Mouse (Mus musculus): ENCODE data around the gene Sult3a1.
"Not testable (repeated sequence)": the region's sequence is repeated elsewhere in the genome, so short reads cannot be mapped to it uniquely, and the experiment has no call there.

The Sult3a1 gene

DNA sequence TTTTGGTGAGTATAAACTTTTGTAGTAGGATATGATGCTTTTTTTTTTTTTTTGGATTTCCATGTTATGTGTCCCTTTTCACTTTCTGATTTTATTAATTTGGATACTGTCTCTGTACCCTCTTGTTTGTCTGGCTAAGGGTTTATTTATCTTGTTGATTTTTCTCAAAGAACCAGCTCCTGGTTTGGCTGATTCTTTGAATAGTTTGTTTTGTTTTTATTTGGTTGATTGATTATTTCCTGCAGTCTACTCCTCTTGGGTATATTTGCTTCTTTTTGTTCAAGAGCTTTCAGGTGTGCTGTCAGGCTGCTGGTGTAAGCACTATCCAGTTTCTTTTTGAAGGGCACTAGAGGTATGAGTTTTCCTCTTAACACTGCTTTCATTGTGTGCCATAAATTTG lies at the start of gene Sult3a1:
TSS of gene Sult3a1 (plus strand) at position 301 of the 400 bp plus-strand sequence.
- no peak for DNase-seq (ENCODE audit: low spot score)

DNA sequence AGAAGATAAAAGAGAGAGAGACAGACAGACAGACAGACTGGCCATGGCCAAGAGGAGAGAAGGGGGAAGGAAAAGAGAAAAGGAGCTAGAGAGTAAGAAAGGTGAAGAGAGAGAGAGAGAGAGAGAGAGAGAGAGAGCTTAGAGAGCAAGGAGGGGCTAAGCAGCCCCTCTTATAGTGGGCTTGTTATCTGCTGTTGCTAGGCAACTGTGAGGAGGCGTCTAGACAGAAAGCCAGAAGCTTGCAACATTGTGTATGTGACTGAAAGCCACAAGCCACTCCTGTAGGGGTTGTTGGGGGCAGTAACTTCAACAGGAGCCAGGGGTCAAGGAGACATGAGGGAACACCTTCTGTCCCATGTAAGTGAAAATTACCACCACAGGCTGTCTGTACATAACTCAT lies 45.7 kb upstream of the Sult3a1 start:
- DNase-seq (ENCODE audit: low spot score): no peak

DNA sequence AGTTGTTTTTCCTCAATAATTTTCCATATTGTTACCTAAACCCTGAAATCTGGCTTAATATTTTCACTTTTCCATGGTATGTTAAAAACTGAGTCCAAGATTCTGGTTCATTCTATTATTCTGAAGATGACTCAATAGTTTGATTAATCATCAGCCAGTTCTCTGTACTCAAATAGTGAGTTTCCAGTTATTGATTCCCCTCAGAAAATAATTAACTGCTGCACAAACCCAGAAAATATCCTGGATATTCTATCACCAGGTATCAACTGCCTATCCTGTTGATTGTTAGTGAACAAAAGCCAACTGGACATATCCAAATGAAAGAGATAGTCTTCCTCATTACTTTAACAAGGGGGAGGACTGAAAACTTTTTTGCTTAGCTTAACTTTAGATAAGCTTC lies 43.3 kb upstream of the Sult3a1 start:
- DNase-seq (ENCODE audit: low spot score): no peak

DNA sequence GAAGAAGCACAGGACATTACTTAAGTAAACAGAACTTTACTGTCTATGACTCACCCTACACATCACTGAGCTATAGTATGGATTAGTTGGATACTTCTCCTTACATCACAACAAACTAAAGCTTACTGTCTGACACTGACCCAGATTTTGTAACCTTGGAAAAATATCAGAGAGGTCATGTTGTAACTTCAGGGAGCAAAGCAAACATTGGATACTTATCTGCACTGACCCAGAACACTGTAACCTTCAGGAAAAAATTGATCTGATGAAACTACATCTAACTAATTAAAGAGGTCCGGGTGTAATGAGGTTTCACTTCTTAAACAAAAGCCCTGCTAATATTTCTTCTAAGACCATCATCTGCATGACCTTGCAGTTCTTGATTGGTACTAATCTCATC lies 40.6 kb upstream of the Sult3a1 start:
- no peak for DNase-seq (ENCODE audit: low spot score)

DNA sequence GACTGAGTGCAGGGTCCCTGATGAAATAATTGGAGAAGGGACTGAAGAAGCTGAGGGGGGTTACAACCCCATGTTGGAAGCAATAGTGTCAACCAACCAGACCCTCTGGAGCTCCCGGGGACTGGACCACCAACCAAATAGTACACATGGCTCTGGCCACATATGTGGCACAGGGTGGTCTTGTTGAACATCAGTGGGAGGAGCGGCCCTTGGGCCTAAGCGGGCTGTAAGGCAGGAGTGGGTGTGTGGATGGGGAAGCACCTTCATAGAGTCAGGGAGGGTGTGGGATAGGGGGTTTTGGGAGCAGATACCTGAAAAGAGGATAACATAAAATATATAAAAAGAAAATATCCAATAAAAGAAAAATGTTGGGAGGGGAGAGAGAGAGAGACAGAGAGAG lies 36.6 kb upstream of the Sult3a1 start:
- no peak for DNase-seq (ENCODE audit: low spot score)

DNA sequence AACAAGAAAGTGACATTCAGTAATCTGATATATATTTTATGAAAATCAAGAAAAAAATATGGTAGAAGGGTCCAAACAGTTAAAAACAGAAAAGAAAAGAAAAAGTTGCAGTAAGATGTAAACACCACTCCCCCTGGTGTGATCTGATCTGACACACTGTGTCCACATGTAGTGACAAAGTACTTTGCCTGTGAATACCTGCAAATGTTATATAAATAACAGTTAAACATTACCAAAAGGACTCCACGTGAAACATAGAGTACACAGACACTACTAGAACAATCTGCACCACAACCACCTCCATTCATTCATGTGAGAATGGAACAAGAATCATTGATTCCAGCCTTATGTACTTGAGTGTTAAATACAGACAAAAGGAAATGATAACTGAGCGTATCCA lies 8.5 kb downstream of the Sult3a1 start:
- DNase-seq (ENCODE audit: low spot score): no peak

DNA sequence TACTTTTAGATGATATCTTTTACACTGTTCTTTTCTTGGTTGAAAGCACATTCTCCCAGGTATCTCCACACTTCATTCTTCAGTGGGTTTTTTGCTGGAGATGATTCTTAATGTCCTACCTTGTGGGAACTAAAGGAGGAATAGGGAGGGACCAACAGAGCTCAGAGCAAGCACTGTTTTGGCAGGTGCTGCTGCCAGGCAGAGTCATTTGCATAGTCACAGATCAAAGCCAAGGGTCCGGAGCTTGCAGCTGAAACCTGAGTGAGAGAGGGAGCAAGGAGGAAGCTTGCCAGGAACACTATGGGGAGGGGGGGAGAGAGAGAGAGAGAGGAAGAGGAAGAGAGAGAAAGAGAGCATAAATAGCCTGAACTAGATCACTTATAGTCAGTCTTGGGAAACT lies 12.9 kb downstream of the Sult3a1 start:
- DNase-seq (ENCODE audit: low spot score): no peak

DNA sequence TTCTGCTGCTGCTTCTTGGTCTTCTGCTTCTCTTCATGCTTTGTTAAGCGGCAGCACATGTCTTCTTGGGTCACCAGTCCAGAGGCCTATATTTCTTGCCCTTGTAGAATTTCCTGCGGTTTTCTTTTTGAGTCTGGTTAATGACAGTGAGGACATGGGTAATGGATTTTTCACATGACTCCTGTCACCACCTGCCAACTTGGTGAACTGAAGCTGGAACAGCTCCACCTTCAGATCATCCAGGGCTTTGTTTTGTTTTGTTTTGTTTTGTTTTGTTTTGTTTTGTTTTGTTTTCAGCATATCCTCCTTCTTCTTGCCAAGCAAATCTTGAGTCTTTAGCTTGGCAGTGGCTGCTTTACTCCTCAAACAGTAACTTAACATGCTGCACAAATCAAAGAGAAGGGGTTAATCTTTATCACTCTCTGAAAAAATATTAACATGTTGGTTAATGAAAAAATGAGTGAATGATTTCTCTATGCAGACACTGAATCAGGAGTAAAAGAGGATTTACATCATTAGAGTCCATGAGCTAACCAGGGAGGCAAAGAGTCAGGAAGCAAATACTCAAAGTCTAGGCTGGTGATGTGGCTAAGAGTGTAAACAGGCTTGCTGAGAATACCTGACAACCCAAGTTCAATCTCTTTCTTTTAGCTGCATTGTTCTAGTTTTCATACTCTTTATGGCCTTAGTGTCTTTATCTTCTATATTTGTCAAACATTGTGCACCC lies 15.3 kb downstream of the Sult3a1 start:
- DNase-seq (ENCODE audit: low spot score): no peak

DNA sequence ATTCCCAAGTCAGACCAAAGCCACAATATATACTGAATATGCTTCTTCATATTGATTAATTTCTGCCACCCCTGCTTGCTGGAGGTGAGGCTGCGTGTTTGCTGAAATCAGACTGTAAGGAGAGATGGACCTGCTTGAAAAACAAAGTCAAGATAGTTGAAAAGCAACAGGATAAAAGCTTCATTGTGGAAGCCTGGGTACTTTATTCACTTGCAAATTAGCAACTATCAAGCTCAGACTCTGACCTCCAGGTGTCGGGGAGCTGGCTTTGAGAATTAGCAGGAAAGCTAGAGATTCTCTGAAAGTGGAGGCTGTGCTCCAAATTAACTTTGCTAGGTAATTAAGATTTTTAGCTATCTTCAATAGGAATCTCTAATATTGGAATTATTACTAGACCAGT lies 24.9 kb downstream of the Sult3a1 start:
- not testable (repeated sequence) for DNase-seq (ENCODE audit: low spot score)

DNA sequence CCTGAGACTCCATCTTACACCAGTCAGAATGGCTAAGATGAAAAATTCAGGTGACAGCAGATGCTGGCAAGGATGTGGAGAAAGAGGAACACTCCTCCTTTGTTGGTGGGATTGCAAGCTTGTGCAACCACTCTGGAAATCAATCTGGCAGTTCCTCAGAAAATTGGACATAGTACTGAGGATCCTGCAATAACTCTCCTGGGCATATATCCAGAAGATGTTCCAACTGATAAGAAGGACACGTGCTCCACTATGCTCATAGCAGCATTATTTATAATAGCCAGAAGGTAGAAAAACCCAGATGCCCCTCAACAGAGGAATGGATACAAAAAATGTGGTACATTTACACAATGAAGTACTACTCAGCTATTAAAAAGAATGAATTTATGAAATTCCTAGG lies 44.0 kb downstream of the Sult3a1 start:
- DNase-seq (ENCODE audit: low spot score): not testable (repeated sequence)

DNA sequence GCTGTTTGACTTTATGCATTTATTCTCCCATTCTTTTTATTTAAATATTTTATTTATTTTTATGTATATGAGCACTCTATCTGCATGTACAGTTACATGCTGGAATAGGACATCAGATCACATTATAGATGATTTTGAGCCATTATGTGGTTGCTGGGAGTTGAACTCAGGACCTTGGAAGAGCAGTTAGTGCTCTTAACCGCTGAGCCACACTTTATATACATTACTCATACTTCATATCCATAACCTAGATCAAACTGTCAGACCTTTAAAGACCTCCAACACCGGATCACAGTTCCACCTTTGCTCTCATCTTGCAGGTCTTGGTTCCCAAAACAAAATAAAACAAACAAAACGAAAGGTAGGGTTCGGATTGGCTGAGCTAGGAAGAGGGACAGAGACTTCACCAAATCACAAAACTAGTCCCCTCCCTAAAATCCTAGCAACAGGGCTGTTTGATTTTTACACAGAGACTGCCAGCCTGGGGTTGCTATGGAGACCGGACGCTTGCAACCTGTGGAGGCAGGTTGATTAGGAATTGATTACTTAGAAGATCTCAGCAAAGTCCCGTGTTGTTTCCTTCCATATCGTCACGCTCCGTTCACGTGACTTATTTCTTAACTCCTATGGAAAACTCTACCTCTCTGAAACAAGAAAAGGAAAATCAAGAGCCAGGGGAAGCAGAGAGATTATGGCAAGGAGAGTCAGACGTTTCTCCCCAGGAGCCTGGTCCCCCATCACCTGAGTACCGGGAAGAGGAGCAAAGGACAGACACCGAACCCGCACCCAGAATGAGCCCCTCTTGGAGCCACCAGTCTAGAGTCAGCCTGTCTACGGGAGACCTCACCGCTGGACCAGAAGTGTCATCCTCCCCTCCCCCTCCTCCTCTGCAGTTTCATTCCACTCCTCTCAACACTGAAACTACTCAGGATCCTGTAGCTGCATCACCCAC lies 47.3 kb downstream of the Sult3a1 start, which contains the start of gene Rsph4a:
TSS of gene Rsph4a (plus strand) at position 582 of the 952 bp plus-strand sequence.
- peak; percentile 23 for DNase-seq (ENCODE audit: low spot score)

DNA sequence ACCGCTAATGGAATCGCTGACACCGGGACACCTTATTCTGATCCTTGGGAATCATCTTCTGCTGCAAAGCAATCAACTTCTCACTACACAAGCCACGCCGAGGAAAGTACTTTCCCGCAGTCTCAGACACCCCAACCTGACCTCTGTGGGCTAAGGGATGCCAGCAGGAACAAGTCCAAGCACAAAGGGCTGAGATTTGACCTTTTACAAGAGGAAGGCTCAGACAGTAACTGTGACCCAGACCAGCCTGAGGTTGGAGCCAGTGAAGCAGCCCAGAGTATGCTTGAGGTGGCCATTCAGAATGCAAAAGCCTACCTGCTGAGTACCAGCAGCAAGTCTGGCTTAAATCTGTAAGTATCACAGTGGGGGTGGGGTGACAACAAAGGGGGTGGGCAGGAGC lies 48.0 kb downstream of the Sult3a1 start:
- DNase-seq (ENCODE audit: low spot score): no peak
